Mouse (Mus musculus) layer of hippocampus, postnatal 10 days (tissue): ENCODE measurements around the gene Atp8a2. TPM values are rescaled to one million over a fixed set of nuclear protein-coding genes. Genes with fewer than 3 reads are reported as not detected.
A peak's percentile ranks its signal among the peaks of the same experiment; 100 is the strongest.

Experiments used
- DNase-seq, 2 experiments: peaks; one replicate each; pipeline ENCODE4 v3.0.0; 2021; ENCODE audit warnings: low spot score in 2 of 2
- total RNA-seq, 2 experiments: library from RNA; stranded (reverse); gene quantifications; 2 replicates each; pipeline ENCODE4 v1.2.3; 2021

Gene Atp8a2
- total RNA-seq, 2 experiments from 2014 or later: 61.5 to 72.0 TPM

- no peak for DNase-seq
Measured at GRCm38 (mm10) chr14:59799511-59799910, 397.5 kb downstream of the Atp8a2 start.

DNA sequence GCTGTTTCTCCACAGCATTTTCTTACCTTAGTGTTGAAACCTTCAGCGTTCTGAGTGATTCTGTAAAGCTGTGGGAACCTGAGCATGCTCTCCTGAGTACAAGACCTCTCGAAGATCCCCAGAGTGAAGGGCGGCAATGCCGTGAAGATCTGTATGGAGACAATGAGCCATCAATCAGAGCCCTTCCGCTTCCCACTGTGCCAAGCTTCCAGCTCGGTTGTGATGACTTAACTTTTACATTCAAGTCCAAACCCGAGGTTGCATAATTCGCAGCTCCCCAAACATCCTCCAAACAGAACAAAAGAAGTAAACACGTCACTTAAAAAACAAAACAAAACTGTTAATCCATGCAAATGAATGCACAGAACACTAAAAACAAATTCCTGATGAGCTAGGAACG is 403.1 kb downstream of the Atp8a2 start:
- no peak for DNase-seq

GRCm38 (mm10) chr14:59783348-59784341 is 413.3 kb downstream of the Atp8a2 start:
- DNase-seq: no peak

DNA sequence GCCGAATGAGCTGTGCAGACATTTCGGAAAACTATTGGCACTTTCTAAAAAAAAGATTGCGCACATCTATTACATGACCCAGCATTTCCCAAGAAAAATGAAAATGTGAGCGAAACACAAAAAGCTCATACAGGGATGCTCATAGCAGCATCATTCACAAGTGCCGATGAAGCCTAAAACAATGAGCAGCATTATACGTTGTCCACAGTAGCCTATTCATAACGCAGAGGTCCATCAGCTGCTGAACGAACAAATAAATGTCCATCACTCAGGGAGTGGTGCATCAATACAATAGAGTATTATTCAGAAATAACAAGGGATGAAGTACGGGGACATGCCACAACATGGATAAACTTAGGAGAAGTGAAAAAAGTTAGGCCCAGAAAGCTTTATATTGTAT is 416.6 kb downstream of the Atp8a2 start:
- no peak for DNase-seq

DNA sequence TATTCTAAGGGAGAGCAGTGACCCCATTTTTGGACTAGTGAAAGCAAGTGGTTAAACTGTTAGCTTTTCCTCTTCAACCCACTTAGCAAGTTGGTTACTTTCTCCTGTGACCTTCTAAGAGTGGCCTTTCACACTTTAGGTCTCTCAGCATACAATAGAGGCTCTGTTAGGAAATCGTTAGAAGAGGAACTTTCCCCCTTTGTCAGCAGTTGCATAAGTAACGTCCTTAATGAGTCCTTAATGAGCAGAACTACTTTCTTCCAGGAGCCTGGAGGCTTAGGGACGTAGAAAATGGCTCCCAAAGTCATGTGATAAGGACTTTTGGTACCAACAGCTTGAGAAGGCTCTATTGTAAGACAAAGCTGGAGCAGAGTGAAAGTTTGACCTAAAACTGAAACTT is 434.8 kb downstream of the Atp8a2 start:
- DNase-seq: no peak

DNA sequence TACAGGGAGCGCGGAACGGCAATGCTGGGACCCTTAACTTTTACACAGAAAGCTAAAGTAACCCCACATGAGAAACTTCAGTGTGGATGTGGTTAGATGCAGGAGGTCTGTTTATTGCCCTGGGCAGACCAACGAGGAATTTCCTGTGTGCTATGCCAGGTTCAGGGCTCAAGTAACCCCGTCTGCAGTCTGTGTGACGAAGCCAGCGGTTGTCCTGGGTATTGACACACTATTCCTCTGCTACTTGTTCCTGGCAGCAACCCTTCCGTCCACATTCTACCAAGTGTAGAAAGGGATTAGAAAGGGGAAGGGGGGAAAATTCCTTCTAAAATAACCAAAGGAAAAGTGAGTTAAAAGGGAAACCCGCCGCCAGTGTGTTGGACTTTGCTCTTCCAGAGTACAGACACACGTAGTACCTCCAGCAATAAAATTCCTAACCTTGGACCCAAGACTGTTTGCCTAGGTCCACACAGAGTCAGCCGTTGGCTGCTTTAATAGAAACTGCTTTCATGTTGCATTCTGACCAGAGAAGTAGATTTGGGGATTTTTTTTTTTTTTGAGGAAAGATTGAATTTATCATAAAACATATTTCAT is 437.0 kb downstream of the Atp8a2 start:
- no peak for DNase-seq

GRCm38 (mm10) chr14:59759196-59759839 is 437.7 kb downstream of the Atp8a2 start:
- DNase-seq: no peak

- no peak for DNase-seq
Measured at GRCm38 (mm10) chr14:59752401-59752800, 444.6 kb downstream of the Atp8a2 start.

DNA sequence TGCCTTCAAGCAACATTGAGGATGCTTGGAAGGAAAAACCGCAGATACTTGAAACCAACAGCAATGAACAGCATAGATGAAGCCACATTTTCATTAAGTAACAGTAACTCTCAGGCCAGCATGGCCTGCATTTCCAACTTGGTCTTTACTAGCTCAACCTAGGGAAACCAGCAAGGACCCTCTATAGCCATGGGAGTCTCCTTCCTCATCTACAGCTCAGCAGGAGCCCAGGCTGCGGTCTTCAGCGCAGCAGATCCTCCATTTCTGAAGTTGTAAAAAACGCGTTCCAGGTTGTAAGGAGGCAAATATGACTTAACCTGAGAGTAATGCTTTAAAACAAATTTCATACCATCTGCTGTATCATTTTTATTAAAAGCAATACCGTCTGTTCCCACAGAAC is 447.0 kb downstream of the Atp8a2 start:
- DNase-seq: no peak

DNA sequence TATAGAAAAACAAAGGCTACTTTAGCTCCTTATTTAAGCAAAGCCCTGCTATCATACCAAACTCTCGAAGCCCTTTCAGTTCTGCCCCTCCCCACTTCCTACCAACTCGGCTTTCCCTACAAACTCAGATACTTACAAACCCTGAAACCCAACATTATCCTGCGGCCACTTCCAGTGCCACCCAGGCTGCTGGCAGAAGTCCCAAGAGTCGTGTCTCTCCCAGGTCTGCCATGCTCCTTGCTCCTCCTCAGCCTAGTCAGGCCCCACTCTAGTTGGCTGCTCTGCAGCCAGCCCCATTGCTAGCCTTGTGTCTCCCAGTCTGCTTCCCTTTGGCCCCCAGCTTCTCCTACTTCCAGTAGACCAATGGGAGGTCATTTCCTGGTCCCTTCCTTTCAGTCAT is 451.3 kb downstream of the Atp8a2 start:
- no peak for DNase-seq

GRCm38 (mm10) chr14:59741752-59742151 is 455.2 kb downstream of the Atp8a2 start:
- no peak for DNase-seq

DNA sequence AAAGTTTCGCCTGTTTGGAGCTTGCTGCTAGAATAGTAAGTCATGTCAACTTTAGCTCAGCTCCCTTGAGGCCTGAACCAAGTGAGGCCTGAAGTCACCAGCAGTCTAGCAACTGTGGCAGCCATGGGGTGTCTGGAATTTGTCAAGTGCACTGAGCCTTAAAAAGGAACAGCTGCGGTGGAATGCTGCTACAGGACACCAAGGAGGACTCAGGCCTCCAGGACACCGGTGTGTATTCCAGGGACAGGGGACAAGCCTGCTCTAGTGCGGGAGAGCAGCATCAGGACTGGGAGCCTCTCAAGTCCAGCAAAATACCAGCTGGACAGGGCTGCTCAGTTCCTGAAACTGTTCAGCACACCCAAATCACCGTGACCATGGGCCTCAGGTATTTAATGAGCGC is 457.5 kb downstream of the Atp8a2 start:
- no peak for DNase-seq

DNA sequence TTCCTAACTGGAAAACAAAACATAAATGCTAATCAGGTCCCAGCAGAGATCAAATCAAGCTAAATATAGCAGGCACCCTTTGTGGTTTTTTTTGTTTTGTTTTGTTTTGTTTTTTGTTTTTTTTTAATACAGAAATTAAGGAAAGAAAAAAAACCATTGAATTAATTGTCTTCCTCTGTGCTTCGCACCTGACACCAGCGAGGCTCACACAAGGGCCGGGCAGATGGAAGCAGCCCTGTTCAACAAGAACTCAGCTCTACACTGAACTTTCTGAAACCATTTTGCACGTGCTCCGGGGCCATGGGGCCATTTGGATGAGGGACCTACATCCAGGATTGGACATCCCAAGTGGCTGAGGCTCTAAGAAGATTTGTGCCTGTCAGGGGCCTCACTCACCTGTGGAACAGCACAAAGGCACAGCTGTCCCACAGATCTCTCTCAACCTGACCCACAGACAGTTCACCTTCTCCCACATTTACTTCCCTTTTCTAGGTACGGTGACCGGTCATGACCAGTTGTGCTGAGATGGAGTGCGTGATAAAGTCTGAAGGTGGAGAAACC is 459.2 kb downstream of the Atp8a2 start:
- peak in 1 of 2 experiments; percentile 25 for DNase-seq

GRCm38 (mm10) chr14:59736861-59737700 is 459.9 kb downstream of the Atp8a2 start:
- peak in 1 of 2 experiments; percentile 37 for DNase-seq

DNA sequence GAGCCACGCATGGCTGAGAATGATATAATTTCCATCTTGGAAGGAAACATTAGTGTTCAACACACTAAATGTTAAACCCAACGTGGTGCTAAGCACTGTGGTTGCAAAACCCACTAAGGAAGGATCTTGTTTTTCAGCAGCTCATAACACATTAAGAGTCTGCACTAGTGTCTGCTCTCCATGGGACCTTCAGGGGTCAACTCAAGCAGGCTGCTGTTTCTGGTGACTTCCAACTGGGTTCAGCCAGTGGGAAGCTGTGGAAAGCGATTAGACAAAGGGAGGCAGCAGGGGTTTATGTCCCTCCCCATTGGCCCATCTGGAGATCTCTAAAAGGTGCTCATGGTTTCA is 467.0 kb downstream of the Atp8a2 start:
- DNase-seq: no peak

DNA sequence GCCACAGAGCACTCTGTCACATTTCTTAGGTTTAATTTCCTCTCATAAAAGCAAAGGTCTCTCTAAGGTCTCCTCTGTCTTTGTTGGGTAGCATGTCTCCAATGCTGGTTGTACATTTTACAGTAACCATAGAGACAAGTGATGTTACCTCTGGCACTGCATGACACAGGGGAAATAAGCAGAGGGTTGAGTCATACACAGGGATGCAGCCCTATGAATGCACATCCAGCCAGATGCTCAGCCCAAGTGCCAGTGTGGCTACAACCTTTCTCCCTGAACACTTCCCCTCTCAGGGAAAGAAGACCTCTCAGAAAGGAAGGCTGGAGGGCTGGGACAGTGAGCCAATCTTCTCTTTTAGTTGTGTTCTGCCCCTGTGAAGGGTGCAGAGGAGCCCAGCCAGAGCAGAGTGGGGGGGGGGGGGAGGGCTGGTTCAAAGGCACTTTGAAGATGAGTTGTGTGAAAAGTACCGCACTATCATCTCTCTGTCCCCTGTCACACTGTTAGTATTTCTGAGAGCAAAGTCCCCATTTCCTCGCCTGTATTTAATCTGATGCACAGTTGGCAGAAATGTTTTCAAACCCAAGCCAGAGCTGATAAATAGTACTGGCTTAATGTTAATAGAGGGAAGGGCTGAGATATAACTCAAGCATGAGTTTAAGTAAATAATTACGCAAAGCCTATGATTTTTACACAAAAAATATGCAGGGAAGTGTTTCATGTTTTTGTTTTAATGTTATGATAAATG is 467.5 kb downstream of the Atp8a2 start:
- no peak for DNase-seq

DNA sequence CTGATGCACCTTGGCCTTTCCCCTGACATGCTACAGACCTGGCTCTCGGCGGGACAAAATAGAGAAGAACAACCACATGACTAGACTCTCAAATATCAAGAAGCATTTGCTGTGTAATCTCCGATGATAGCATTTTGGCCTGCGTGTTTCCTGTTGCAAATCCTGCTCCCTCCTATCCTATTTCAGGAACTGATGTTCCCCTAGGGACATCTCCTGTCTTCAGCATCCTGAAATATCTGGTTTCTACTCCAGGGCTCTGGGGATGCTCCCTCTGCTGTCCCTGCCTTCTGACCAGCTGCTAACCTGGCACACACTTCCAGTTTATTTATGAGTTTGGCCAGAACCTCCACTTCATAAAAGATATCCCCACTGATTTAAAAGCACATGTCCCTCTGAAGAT is 470.0 kb downstream of the Atp8a2 start:
- DNase-seq: no peak

DNA sequence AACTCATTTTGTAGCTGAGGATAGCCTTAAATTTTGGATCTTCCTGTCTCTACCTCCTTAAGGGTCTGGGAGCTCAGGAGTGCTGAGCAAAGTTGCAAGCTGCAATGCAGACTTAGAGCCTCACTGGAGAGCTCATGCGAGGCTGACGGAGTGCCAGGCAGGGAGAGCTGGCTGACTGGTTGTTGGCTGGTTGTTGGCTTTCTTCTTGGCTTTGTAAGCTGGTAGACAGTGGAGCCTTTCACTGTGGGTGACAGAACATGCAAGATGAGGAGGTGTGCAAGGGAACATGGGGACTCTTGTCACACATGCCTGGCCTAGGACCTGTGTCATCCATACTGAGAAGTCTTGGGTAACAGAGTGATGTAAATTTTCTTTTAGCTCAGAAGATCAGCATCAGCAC is 473.8 kb downstream of the Atp8a2 start:
- DNase-seq: no peak

- DNase-seq: no peak
Measured at GRCm38 (mm10) chr14:59721957-59722356, 475.0 kb downstream of the Atp8a2 start.

DNA sequence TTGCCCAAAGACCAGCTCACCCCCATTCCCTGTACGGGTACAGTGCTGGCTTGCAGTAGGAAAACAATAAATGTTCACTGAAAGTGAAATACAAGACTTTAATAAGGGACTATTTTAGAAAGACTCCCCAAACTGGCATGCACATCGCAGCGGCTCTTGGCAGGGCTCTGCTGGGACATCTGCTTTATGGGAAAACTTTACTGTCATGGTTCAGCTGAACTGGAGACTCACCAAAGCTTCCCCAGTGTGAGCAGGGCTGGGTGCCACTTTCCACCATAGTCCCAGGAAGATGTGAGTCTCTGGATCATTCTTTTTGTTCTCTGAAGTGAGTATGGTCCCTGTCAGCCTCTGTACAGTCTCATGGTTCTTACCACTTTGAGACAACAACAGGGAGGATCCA is 475.6 kb downstream of the Atp8a2 start:
- peak in 1 of 2 experiments; percentile 29 for DNase-seq
